Mouse (Mus musculus) liver, embryonic 14.5 days (tissue): Measurements from ENCODE around the gene Hint1. TPM values are rescaled to one million over a fixed set of nuclear protein-coding genes. Genes with fewer than 3 reads are reported as not detected.
A peak's percentile ranks its signal among the peaks of the same experiment; 100 is the strongest.

ENCODE experiments used
- ATAC-seq: fragments of 200-750 bp; cut with Nextera tagmentation; 2 replicates; pipeline ENCODE4 v1.8.0; 2017; ENCODE audit warnings: moderate number of reproducible peaks, mild to moderate bottlenecking, moderate library complexity; ENCODE audit not compliant: insufficient read depth
- DNase-seq, 3 experiments: peaks; one replicate each; pipeline ENCODE4 v3.0.0-alpha.2; 2012 to 2013; ENCODE audit warnings: low read depth in 3 of 3, low spot score in 3 of 3
- H3K27ac ChIP-seq: fragments of 300-500 bp; sonication (generic); 2 replicates; pipeline ENCODE4 v1.5.1; 2014; ENCODE audit warnings: moderate library complexity, mild to moderate bottlenecking, control low read depth, inconsistent platforms
- H3K27me3 ChIP-seq: fragments of 300-500 bp; sonication (generic); 2 replicates; pipeline ENCODE4 v1.6.1; 2014; ENCODE audit warnings: mild to moderate bottlenecking, low read length, moderate library complexity; ENCODE audit not compliant: control insufficient read depth, insufficient read depth
- H3K36me3 ChIP-seq: fragments of 300-500 bp; sonication (generic); replicated peaks from 2 replicates; pipeline ENCODE4 v1.6.1; 2014; ENCODE audit warnings: low read depth; ENCODE audit not compliant: control insufficient read depth, insufficient read depth
- H3K4me1 ChIP-seq, 2 experiments: fragments of 200-500 bp in 1 of 2; fragments of 300-500 bp in 1 of 2; sonication (generic) in 1 of 2; replicated peaks; 2 replicates each; pipeline ENCODE4 v1.6.1; 2012 to 2014; ENCODE audit warnings: antibody characterized with exemption in 1 of 2, inconsistent platforms in 1 of 2, low read length in 1 of 2; ENCODE audit not compliant: control insufficient read depth in 2 of 2, insufficient read depth in 2 of 2
- H3K4me2 ChIP-seq: fragments of 300-500 bp; sonication (generic); 2 replicates; pipeline ENCODE4 v1.6.1; 2014; ENCODE audit warnings: low read depth, mild to moderate bottlenecking, control low read depth, moderate library complexity
- H3K4me3 ChIP-seq, 2 experiments: fragments of 200-500 bp in 1 of 2; fragments of 300-500 bp in 1 of 2; sonication (generic) in 1 of 2; 2 replicates each; pipeline ENCODE4 v1.5.1; 2012 to 2014; ENCODE audit warnings: low read depth in 2 of 2, low read length in 2 of 2, mild to moderate bottlenecking in 2 of 2, control low read depth in 1 of 2, inconsistent platforms in 1 of 2, moderate library complexity in 1 of 2; ENCODE audit not compliant: insufficient read depth in 1 of 2
- H3K9ac ChIP-seq: fragments of 300-500 bp; sonication (generic); replicated peaks from 2 replicates; pipeline ENCODE4 v1.6.1; 2014; ENCODE audit warnings: mild to moderate bottlenecking, control low read depth, moderate library complexity
- H3K9me3 ChIP-seq: fragments of 300-500 bp; sonication (generic); 2 replicates; pipeline ENCODE4 v1.6.1; 2016; ENCODE audit warnings: low read length, mixed read lengths; ENCODE audit not compliant: control insufficient read depth
- CTCF ChIP-seq: IDR thresholded peaks from 2 replicates; pipeline ENCODE4 v1.5.1; 2016; ENCODE audit warnings: antibody characterized with exemption, low read depth, control low read depth
- EP300 ChIP-seq: IDR thresholded peaks from 2 replicates; pipeline ENCODE4 v1.6.1; 2016; ENCODE audit warnings: antibody characterized with exemption, low read depth
- WGBS: fragments of 180-500 bp; shearing (Covaris S2); extraction: QIAGEN DNeasy Blood & Tissue Kit; methylation state at CpG from one replicate; pipeline ENCODE4 v1.1.7; 2014; ENCODE audit not compliant: insufficient replicate concordance; 5-methylcytosine and 5-hydroxymethylcytosine counted together
- polyA plus RNA-seq, 2 experiments: library from polyadenylated mRNA; depleted of rRNA in 1 of 2; stranded (reverse) in 1 of 2; unstranded in 1 of 2; fragments of >200 nt; fragmentation: Nextera tagmentation in 1 of 2; extraction: Ambion mirVana in 1 of 2; gene quantifications; 2 replicates each; pipeline versions ENCODE4 v1.2.1 to v1.2.3; 2012 to 2014

The Hint1 gene
- polyA plus RNA-seq, 2 experiments = 330 to 509 TPM

DNA sequence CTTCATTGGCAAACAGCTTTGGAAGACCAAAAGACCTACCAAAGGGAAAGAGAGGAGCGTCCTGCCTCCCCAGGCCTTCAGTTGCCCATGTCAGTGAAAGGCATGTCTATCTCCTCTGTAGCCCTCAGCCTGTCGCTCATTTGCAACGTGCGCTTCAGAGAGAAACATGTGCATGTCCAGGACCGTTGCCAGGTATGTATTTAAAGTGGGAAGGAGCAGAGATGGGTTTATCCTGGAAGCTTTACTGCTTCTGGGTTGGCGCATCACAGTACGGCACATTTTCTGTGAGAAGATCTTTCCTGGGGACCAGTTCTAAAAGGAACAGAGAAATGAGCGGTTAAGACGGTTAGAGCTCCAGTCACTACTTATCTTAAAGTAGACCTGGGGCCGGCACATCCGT lies 25.3 kb upstream of the Hint1 start:
- H3K27me3 ChIP-seq = no peaks in the 10 kb centered on the region

DNA sequence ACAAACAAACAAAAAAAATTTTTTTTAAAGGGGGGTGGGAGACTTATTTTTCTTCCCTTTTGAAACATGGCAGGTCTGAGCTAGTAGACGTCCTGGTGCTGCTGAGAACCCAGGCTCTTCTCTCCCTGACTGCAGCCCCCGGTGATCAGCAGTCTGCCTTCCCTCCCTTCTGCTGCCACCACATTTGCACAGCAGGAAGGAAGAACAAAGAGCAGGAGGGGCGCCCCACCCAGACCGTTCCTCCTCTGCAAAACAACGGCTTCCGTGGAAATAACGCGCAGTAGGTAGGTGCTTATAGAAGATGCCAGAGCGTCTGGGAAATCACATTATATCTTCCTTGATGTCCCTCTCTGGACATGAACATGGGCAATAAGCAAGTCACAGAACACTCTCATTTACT lies 21.8 kb upstream of the Hint1 start:
- no peaks in the 10 kb centered on the region for H3K36me3 ChIP-seq
- 10% methylated on average over 9 of the region's 9 CpGs for WGBS
- no peak for DNase-seq
- no peak overlapping the region for H3K4me3 ChIP-seq
- no peak overlapping the region for H3K9ac ChIP-seq
- H3K27ac ChIP-seq = no peak overlapping the region
- H3K9me3 ChIP-seq = no peaks in the 10 kb centered on the region
- no peak for TF ChIP-seq CTCF
- TF ChIP-seq EP300 = no peak
- H3K27me3 ChIP-seq = no peaks in the 10 kb centered on the region
- H3K4me2 ChIP-seq = 0 out of 2 replicates have a peak overlapping the region, but pooled peaks have one; percentile 8
- no peak for ATAC-seq
- peaks cover 0 to 5% of the 10 kb centered on the region in 2 experiments; a peak in 1 of 4 replicates for H3K4me1 ChIP-seq

More for the DNA sequence above, 25.3 kb upstream of the Hint1 start:
- Histone ChIP-seq H3K27ac (no peak overlapping the region), H3K4me1 (peaks cover 0 to 5% of the 10 kb centered on the region in 2 experiments; a peak in 1 of 4 replicates), H3K4me3 (no peak overlapping the region), H3K9ac (no peak overlapping the region), H3K36me3 (no peaks in the 10 kb centered on the region), H3K9me3 (no peaks in the 10 kb centered on the region), H3K4me2 (no peak overlapping the region)
- DNase-seq (no peak), ATAC-seq (no peak)
- 69% methylated on average over 11 of the region's 11 CpGs for whole genome bisulfite sequencing
- TF ChIP-seq CTCF (no peak), EP300 (no peak)

GRCm38 (mm10) chr11:54844959-54845358 lies 21.2 kb upstream of the Hint1 start:
- WGBS = 37% methylated on average over 5 of the region's 5 CpGs
- H3K27me3 ChIP-seq = no peaks in the 10 kb centered on the region
- H3K36me3 ChIP-seq = no peaks in the 10 kb centered on the region
- DNase-seq (no peak), ATAC-seq (no peak)
- H3K4me3 ChIP-seq = no peak overlapping the region
- no peak overlapping the region for H3K9ac ChIP-seq
- no peak for TF ChIP-seq CTCF
- no peak for TF ChIP-seq EP300
- no peaks in the 10 kb centered on the region for H3K9me3 ChIP-seq
- H3K27ac ChIP-seq = no peak overlapping the region
- peaks cover 0 to 8% of the 10 kb centered on the region in 2 experiments; a peak in 1 of 4 replicates for H3K4me1 ChIP-seq
- H3K4me2 ChIP-seq = no peak overlapping the region

DNA sequence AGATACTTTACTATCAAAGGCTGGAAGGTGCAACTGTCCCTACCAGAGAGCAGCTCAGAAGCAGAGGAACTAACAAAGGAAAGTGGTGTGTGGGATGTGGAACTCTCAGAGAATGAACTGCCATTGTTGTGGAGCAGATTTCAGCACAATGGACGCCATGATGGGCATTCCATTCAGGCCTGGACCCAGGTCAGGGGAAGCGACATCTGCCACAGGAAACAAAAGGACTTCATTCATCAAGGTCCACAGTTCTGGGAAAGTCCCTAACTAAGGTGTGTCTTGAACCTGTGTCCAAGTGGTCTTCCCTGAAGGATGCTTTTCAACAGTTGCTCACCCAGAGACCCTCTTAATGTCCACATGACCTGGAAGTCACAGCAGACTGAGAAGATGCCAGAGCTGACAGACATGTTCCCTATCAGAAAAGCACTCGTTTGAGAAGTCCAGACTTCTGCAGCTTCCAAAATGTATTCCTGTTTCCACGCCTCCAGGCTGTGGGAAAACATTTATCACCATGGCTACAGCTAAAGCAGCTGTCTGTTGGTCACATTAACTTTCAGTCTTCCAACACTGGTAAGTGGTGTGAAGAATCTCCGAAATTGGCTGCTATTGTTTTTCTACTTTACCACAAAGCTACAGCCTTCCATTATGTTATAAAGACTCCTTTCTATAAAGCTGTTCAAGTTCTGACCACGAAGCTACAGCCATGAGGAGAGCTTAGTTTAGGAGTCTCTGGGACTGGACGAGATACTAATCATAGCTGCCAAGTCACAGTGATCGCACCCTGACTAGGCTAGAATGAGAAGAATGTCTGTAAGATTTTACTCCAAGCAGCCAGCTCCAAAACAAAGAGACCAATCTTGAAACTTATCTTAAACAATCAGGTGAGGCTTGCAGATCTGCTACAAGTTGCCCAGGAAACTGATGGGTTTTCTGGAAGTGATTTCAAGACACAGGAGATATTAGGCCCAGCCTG lies 20.4 kb upstream of the Hint1 start:
- Histone ChIP-seq H3K27me3 (no peaks in the 10 kb centered on the region), H3K9me3 (no peaks in the 10 kb centered on the region), H3K4me2 (no peak overlapping the region), H3K4me1 (peaks cover 0 to 13% of the 10 kb centered on the region in 2 experiments; a peak in 1 of 4 replicates), H3K9ac (no peak overlapping the region), H3K4me3 (no peak overlapping the region), H3K36me3 (no peaks in the 10 kb centered on the region), H3K27ac (no peak overlapping the region)
- ATAC-seq = no peak
- 53% methylated on average over 8 of the region's 8 CpGs for WGBS
- DNase-seq = no peak
- TF ChIP-seq CTCF = no peak
- no peak for TF ChIP-seq EP300

DNA sequence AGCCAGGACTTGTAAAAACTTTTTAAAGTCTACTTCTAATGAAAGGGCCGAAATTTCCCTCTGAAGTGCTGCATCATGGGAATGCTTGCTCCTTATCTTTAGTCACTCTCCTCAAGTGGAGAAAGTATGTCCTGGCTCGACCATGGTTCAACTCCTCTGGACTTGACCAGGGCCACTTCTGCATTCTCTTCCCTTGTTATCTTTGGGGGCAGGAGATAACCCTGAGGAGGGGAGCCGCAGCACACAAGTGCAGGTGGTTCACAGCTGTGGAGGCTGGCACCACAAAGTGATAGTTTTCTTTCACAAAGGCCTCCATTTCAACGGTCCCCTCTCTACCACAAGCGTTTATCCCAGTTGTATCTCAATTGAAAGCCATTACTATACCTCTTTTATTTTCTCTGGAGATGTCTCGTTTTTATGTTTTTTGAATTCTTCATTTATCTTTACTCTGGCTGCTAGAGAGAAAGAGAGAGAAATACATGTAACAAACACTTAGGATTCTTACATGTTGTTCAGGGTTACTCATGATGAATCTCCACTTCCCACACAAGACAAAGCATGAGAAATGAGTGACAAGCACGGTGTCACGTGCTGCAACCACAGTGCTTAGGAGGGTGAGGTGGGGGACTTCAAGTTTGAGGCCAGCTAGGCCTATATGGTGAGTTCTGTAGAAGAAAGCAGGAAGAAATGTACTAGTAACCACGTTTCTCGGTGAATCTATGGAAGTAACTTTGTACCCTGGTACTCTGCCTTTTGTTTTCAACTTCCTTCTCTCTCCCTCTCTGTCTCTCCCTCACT lies 16.0 kb upstream of the Hint1 start:
- Histone ChIP-seq H3K9ac (no peak overlapping the region), H3K27me3 (no peaks in the 10 kb centered on the region), H3K27ac (no peak overlapping the region), H3K4me2 (no peak overlapping the region), H3K36me3 (no peaks in the 10 kb centered on the region), H3K4me1 (peaks cover 0 to 9% of the 10 kb centered on the region in 2 experiments; a peak in 1 of 4 replicates), H3K4me3 (no peak overlapping the region), H3K9me3 (no peaks in the 10 kb centered on the region)
- WGBS = 20% methylated on average over 10 of the region's 10 CpGs
- TF ChIP-seq EP300 (no peak), CTCF (no peak)
- DNase-seq = no peak
- no peak for ATAC-seq
